Comparison of ENCODE assay signal across 8 mouse cellular contexts in genomic region chr8:95369581-95370326, GRCm38 (mm10). TPM values are rescaled to one million over a fixed set of nuclear protein-coding genes. Genes with fewer than 3 reads are reported as not detected.
DNase-seq lines count a peak whose midpoint lies in the region; ATAC-seq and TF ChIP-seq lines count a peak whose summit lies in the region.

No protein-coding gene starts in this region.

- H3K27ac ChIP-seq in hindbrain, embryonic 10.5 days = no peak overlapping the region
- H3K27ac ChIP-seq in hindbrain, embryonic 14.5 days = no peak overlapping the region
- peak overlapping the region; percentile 15; the same call in 1 of the 2 replicates for H3K27ac ChIP-seq in intestine, postnatal 0 days (ENCODE audit: low read depth, low read length)
- H3K27ac ChIP-seq in stomach, embryonic 14.5 days (ENCODE audit: low read length) = no peak overlapping the region; the same call in 1 of the 2 replicates

- H3K27me3 ChIP-seq in hindbrain, embryonic 10.5 days (ENCODE audit: insufficient read depth, poor library complexity, severe bottlenecking) = no peaks in the 10 kb centered on the region
- H3K27me3 ChIP-seq in hindbrain, embryonic 14.5 days (ENCODE audit: control insufficient read depth, insufficient read depth, low read length) = no peaks in the 10 kb centered on the region
- H3K27me3 ChIP-seq in intestine, postnatal 0 days (replicated peaks; ENCODE audit: control insufficient read depth, insufficient read depth, low read length) = no peaks in the 10 kb centered on the region
- H3K27me3 ChIP-seq in stomach, embryonic 14.5 days (ENCODE audit: control insufficient read depth, insufficient read depth, low read length) = no peaks in the 10 kb centered on the region

- no peak overlapping the region for H3K4me2 ChIP-seq in hindbrain, embryonic 14.5 days (replicated peaks)
- H3K4me2 ChIP-seq in intestine, postnatal 0 days (replicated peaks; ENCODE audit: low read depth) = peak overlapping the region; percentile 57
- peak overlapping the region; percentile 51 for H3K4me2 ChIP-seq in stomach, embryonic 14.5 days (replicated peaks; ENCODE audit: low read depth, low read length)

- H3K9me3 ChIP-seq in hindbrain, embryonic 10.5 days = no peaks in the 10 kb centered on the region
- no peaks in the 10 kb centered on the region for H3K9me3 ChIP-seq in hindbrain, embryonic 14.5 days (ENCODE audit: control insufficient read depth, low read length)
- H3K9me3 ChIP-seq in intestine, postnatal 0 days (ENCODE audit: control insufficient read depth) = no peaks in the 10 kb centered on the region
- H3K9me3 ChIP-seq in stomach, embryonic 14.5 days (ENCODE audit: control insufficient read depth, low read depth, low read length) = no peaks in the 10 kb centered on the region

- ATAC-seq in hindbrain, embryonic 14.5 days (ENCODE audit: low FRiP score) = no peak
- ATAC-seq in intestine, postnatal 0 days = peak; percentile 61
- peak; percentile 86 for ATAC-seq in stomach, embryonic 14.5 days (ENCODE audit: insufficient number of reproducible peaks, insufficient read depth, low FRiP score, low read depth)

- peak overlapping the region; percentile 29; the same call in 1 of the 2 replicates for H3K4me3 ChIP-seq in hindbrain, embryonic 10.5 days
- H3K4me3 ChIP-seq in hindbrain, embryonic 14.5 days (replicated peaks; ENCODE audit: low read length) = no peak overlapping the region
- H3K4me3 ChIP-seq in intestine, postnatal 0 days (ENCODE audit: low read depth, low read length) = peak overlapping the region; percentile 16; the same call in 1 of the 2 replicates
- H3K4me3 ChIP-seq in stomach, embryonic 14.5 days (ENCODE audit: low read depth, low read length) = peak overlapping the region; percentile 10; the same call in 1 of the 2 replicates

- H3K36me3 ChIP-seq in hindbrain, embryonic 10.5 days = peaks cover 87% of the 10 kb centered on the region
- H3K36me3 ChIP-seq in hindbrain, embryonic 14.5 days (replicated peaks; ENCODE audit: control insufficient read depth, insufficient read depth) = peaks cover 66% of the 10 kb centered on the region
- H3K36me3 ChIP-seq in intestine, postnatal 0 days (ENCODE audit: control insufficient read depth, insufficient read depth) = peaks cover 22% of the 10 kb centered on the region; the same call in 1 of the 2 replicates
- H3K36me3 ChIP-seq in stomach, embryonic 14.5 days (ENCODE audit: control insufficient read depth, insufficient read depth, low read length) = peaks cover 9% of the 10 kb centered on the region; the same call in 1 of the 2 replicates

- WGBS in hindbrain, embryonic 10.5 days = 57% methylated on average over 20 of the region's 20 CpGs
- WGBS in hindbrain, embryonic 14.5 days = 60% methylated on average over 20 of the region's 20 CpGs
- 48% methylated on average over 20 of the region's 20 CpGs for WGBS in intestine, postnatal 0 days
- 44% methylated on average over 20 of the region's 20 CpGs for WGBS in stomach, embryonic 14.5 days

- TF ChIP-seq CTCF in intestine, postnatal 0 days (IDR thresholded peaks at IDR 0.05; ENCODE audit: low read depth) = no peak

- DNase-seq in hindbrain, embryonic 10.5 days (ENCODE audit: low spot score) = peak; percentile 32
- DNase-seq in hindbrain, embryonic 14.5 days (ENCODE audit: low spot score) = no peak
- peak; percentile 54 for DNase-seq in T-cell, adult 2 months (ENCODE audit: low spot score)
- no peak for DNase-seq in layer of hippocampus, adult 9-10 months (ENCODE audit: low spot score)
- DNase-seq in frontal cortex, postnatal 14 days (ENCODE audit: low spot score in 2 of 2) = no peak
- no peak for DNase-seq in right cerebral cortex, postnatal 25 days

- peaks cover 23% of the 10 kb centered on the region for H3K4me1 ChIP-seq in hindbrain, embryonic 10.5 days (replicated peaks)
- H3K4me1 ChIP-seq in hindbrain, embryonic 14.5 days (replicated peaks; ENCODE audit: control insufficient read depth, insufficient read depth, low read length) = no peaks in the 10 kb centered on the region
- no peaks in the 10 kb centered on the region; the same call in 1 of the 2 replicates for H3K4me1 ChIP-seq in intestine, postnatal 0 days (replicated peaks; ENCODE audit: control insufficient read depth, insufficient read depth, low read length)
- peaks cover 12% of the 10 kb centered on the region; the same call in 1 of the 2 replicates for H3K4me1 ChIP-seq in stomach, embryonic 14.5 days (ENCODE audit: control insufficient read depth, insufficient read depth, low read length)

- no peak overlapping the region for H3K9ac ChIP-seq in hindbrain, embryonic 14.5 days
- peak overlapping the region; percentile 17; the same call in 1 of the 2 replicates for H3K9ac ChIP-seq in intestine, postnatal 0 days (ENCODE audit: low read depth, low read length)
- no peak overlapping the region; the same call in 1 of the 2 replicates for H3K9ac ChIP-seq in stomach, embryonic 14.5 days (replicated peaks; ENCODE audit: low read depth, low read length)

RNA-seq across cellular contexts. Expression of gene Mmp15, which starts 17.7 kb away (rescaled TPM):
- polyA plus RNA-seq in hindbrain, embryonic 10.5 days (2016; fragmentation: Nextera tagmentation; extraction: Ambion mirVana) = 15.2 and 19.4 TPM in 2 replicates
- polyA plus RNA-seq in hindbrain, embryonic 14.5 days (2014; fragmentation: Nextera tagmentation; extraction: Ambion mirVana) = 24.6 and 26.5 TPM in 2 replicates
- polyA plus RNA-seq in intestine, postnatal 0 days (2015; fragmentation: Nextera tagmentation; extraction: Ambion mirVana) = 9.9 and 11.9 TPM in 2 replicates
- polyA plus RNA-seq in stomach, embryonic 14.5 days (2014; fragmentation: Nextera tagmentation; extraction: Ambion mirVana) = 21.5 and 22.0 TPM in 2 replicates

RNA-seq across cellular contexts. Expression of gene Usb1, which starts 37.7 kb away (rescaled TPM):
- 48.5 and 48.8 TPM in 2 replicates for polyA plus RNA-seq in hindbrain, embryonic 10.5 days (2016; fragmentation: Nextera tagmentation; extraction: Ambion mirVana)
- polyA plus RNA-seq in hindbrain, embryonic 14.5 days (2014; fragmentation: Nextera tagmentation; extraction: Ambion mirVana) = 31.0 and 32.3 TPM in 2 replicates
- 22.3 and 25.6 TPM in 2 replicates for polyA plus RNA-seq in intestine, postnatal 0 days (2015; fragmentation: Nextera tagmentation; extraction: Ambion mirVana)
- 38.0 and 44.2 TPM in 2 replicates for polyA plus RNA-seq in stomach, embryonic 14.5 days (2014; fragmentation: Nextera tagmentation; extraction: Ambion mirVana)

RNA-seq across cellular contexts. Expression of gene Zfp319, which starts 38.0 kb away (rescaled TPM):
- 12.4 and 16.6 TPM in 2 replicates for polyA plus RNA-seq in hindbrain, embryonic 10.5 days (2016; fragmentation: Nextera tagmentation; extraction: Ambion mirVana)
- 14.2 and 15.9 TPM in 2 replicates for polyA plus RNA-seq in hindbrain, embryonic 14.5 days (2014; fragmentation: Nextera tagmentation; extraction: Ambion mirVana)
- polyA plus RNA-seq in intestine, postnatal 0 days (2015; fragmentation: Nextera tagmentation; extraction: Ambion mirVana) = 2.2 and 2.3 TPM in 2 replicates
- polyA plus RNA-seq in stomach, embryonic 14.5 days (2014; fragmentation: Nextera tagmentation; extraction: Ambion mirVana) = 7.4 and 8.3 TPM in 2 replicates

RNA-seq across cellular contexts. Expression of gene Tepp, which starts 59.4 kb away (rescaled TPM):
- not detected in 2 replicates for polyA plus RNA-seq in hindbrain, embryonic 10.5 days (2016; fragmentation: Nextera tagmentation; extraction: Ambion mirVana)
- polyA plus RNA-seq in hindbrain, embryonic 14.5 days (2014; fragmentation: Nextera tagmentation; extraction: Ambion mirVana) = 2.2 and 2.9 TPM in 2 replicates
- 0.46 TPM in 1 of 2 replicates, not detected in the other for polyA plus RNA-seq in intestine, postnatal 0 days (2015; fragmentation: Nextera tagmentation; extraction: Ambion mirVana)
- not detected in 2 replicates for polyA plus RNA-seq in stomach, embryonic 14.5 days (2014; fragmentation: Nextera tagmentation; extraction: Ambion mirVana)

Comparison
In these comparisons a context has a peak if more than half of its experiments do, and no peak if none do; other contexts are left out.
1. DNase-seq: peak in hindbrain, embryonic 10.5 days (single experiment) and T-cell, adult 2 months (single experiment); none in hindbrain, embryonic 14.5 days (single experiment), layer of hippocampus, adult 9-10 months (single experiment), frontal cortex, postnatal 14 days (0 of 2) and right cerebral cortex, postnatal 25 days (single experiment).